Mouse (Mus musculus): ENCODE results near the gene Galnt6. TPM values are rescaled to one million over a fixed set of nuclear protein-coding genes. Genes with fewer than 3 reads are reported as not detected.

Gene Galnt6
- polyA plus RNA-seq, 1 experiment from 2014 or later: 0.15 TPM

DNA sequence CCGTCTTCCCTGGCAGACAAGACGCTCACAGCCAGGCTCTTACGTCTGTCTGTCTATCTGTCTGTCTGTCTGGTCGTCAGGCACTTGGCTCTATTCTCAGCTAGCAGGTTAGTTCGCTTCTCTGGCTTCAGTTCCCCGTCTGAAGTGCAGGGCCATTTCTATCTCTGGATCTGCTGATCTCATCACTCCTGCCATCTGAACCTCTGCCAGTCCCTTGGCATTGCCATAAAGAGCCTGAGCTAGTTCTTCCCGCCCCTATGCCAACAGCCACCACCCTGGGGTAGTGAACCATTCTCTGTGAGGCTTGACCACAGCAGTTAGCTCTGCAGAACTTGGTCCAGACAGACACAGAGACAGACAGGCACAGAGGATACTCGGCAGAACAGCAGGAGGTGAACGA lies 68.9 kb downstream of the Galnt6 start:
- no peaks in the 10 kb centered on the region for H3K36me3 ChIP-seq (ENCODE audit: control insufficient read depth, insufficient read depth, low read length)
- no peak overlapping the region for H3K4me2 ChIP-seq (replicated peaks; ENCODE audit: low read depth, low read length)
- H3K4me3 ChIP-seq (ENCODE audit: low read depth, low read length): no peak overlapping the region
- DNase-seq (ENCODE audit: low spot score) (no peak), ATAC-seq (ENCODE audit: low FRiP score) (no peak)
- H3K4me1 ChIP-seq (replicated peaks; ENCODE audit: control insufficient read depth, insufficient read depth, low read length): no peaks in the 10 kb centered on the region
- H3K27ac ChIP-seq (ENCODE audit: low read depth, low read length): no peak overlapping the region
- H3K9ac ChIP-seq (ENCODE audit: low read depth, low read length): no peak overlapping the region
- no peaks in the 10 kb centered on the region for H3K9me3 ChIP-seq (ENCODE audit: control insufficient read depth, low read length)
- no peaks in the 10 kb centered on the region for H3K27me3 ChIP-seq (ENCODE audit: control insufficient read depth, insufficient read depth, low read length)
- 86% methylated on average over 9 of the region's 9 CpGs for WGBS

DNA sequence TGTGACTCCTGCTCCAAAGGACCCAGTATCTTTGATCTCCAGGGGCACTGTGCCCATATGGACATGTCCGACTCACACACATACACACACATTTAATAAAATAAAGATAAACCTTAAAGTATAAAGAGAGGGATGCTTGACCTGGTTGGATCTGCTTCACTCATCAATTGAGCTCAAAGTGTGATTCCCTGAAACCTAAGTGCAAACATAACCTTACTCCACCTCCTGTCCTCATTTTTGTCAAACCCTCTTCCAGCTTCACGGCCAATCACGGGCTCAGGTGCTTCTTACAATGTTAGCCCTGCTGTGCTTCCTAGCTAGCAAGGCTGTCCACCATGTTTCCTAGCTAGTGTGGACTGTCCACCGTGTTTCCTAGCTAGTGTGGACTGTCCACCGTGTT lies 74.0 kb downstream of the Galnt6 start:
- DNase-seq (ENCODE audit: low spot score) (no peak), ATAC-seq (ENCODE audit: low FRiP score) (no peak)
- Histone ChIP-seq H3K36me3 (ENCODE audit: control insufficient read depth, insufficient read depth, low read length) (no peaks in the 10 kb centered on the region), H3K27me3 (ENCODE audit: control insufficient read depth, insufficient read depth, low read length) (no peaks in the 10 kb centered on the region), H3K4me1 (replicated peaks; ENCODE audit: control insufficient read depth, insufficient read depth, low read length) (no peaks in the 10 kb centered on the region), H3K4me3 (ENCODE audit: low read depth, low read length) (no peak overlapping the region), H3K9ac (ENCODE audit: low read depth, low read length) (no peak overlapping the region), H3K27ac (ENCODE audit: low read depth, low read length) (no peak overlapping the region), H3K4me2 (replicated peaks; ENCODE audit: low read depth, low read length) (no peak overlapping the region), H3K9me3 (ENCODE audit: control insufficient read depth, low read length) (no peaks in the 10 kb centered on the region)
- WGBS: 87% methylated on average over 5 of the region's 5 CpGs

DNA sequence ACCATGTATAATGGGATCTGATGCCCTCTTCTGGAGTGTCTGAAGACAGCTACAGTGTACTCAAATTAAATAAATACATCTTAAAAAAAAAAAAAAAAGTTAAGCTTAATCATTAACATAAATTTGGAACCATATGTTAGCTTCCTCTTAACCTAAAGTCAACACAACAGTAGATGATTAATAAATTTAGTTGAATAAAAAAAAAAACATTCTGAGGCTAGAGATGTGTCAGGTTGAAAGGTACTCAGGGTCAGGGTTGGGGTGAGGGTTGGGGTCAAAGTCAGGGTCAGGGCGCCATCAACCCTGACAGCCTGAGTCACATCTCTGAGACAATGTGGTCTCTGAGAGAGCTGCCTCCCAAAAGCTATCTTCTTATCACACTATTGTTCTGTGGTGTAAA lies 74.9 kb downstream of the Galnt6 start:
- whole genome bisulfite sequencing: 96% methylated on average over 1 of the region's 1 CpGs
- no peaks in the 10 kb centered on the region for H3K4me1 ChIP-seq (replicated peaks; ENCODE audit: control insufficient read depth, insufficient read depth, low read length)
- H3K9ac ChIP-seq (ENCODE audit: low read depth, low read length): no peak overlapping the region
- no peak overlapping the region for H3K4me2 ChIP-seq (replicated peaks; ENCODE audit: low read depth, low read length)
- no peak for ATAC-seq (ENCODE audit: low FRiP score)
- no peaks in the 10 kb centered on the region for H3K36me3 ChIP-seq (ENCODE audit: control insufficient read depth, insufficient read depth, low read length)
- H3K4me3 ChIP-seq (ENCODE audit: low read depth, low read length): no peak overlapping the region
- H3K27me3 ChIP-seq (ENCODE audit: control insufficient read depth, insufficient read depth, low read length): no peaks in the 10 kb centered on the region
- no peaks in the 10 kb centered on the region for H3K9me3 ChIP-seq (ENCODE audit: control insufficient read depth, low read length)
- DNase-seq (ENCODE audit: low spot score): no peak
- no peak overlapping the region for H3K27ac ChIP-seq (ENCODE audit: low read depth, low read length)

DNA sequence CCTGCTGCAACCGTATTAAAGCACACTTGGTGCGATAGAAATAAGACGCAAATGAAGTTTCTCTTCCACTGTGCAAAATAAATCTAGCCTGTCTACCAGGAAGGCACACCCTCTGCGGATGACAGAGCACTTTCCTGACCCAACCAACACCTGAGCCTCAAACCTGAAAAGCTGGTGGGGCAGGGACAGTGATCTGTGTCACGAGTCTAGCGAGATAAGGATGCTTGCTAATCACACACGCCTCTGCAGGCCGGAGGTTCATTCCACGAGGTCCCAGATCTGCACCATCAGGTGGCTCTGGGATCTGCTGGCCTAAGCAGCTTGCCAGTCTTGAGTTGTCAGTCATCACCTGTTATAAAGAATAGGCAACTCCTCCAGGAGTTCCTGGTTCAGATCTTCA lies 77.6 kb downstream of the Galnt6 start:
- Histone ChIP-seq H3K4me2 (replicated peaks; ENCODE audit: low read depth, low read length) (no peak overlapping the region), H3K9me3 (ENCODE audit: control insufficient read depth, low read length) (no peaks in the 10 kb centered on the region), H3K36me3 (ENCODE audit: control insufficient read depth, insufficient read depth, low read length) (no peaks in the 10 kb centered on the region), H3K27ac (ENCODE audit: low read depth, low read length) (no peak overlapping the region), H3K27me3 (ENCODE audit: control insufficient read depth, insufficient read depth, low read length) (no peaks in the 10 kb centered on the region), H3K4me1 (replicated peaks; ENCODE audit: control insufficient read depth, insufficient read depth, low read length) (no peaks in the 10 kb centered on the region), H3K4me3 (ENCODE audit: low read depth, low read length) (no peak overlapping the region), H3K9ac (ENCODE audit: low read depth, low read length) (no peak overlapping the region)
- DNase-seq (ENCODE audit: low spot score) (no peak), ATAC-seq (ENCODE audit: low FRiP score) (no peak)
- 83% methylated on average over 9 of the region's 9 CpGs for WGBS

DNA sequence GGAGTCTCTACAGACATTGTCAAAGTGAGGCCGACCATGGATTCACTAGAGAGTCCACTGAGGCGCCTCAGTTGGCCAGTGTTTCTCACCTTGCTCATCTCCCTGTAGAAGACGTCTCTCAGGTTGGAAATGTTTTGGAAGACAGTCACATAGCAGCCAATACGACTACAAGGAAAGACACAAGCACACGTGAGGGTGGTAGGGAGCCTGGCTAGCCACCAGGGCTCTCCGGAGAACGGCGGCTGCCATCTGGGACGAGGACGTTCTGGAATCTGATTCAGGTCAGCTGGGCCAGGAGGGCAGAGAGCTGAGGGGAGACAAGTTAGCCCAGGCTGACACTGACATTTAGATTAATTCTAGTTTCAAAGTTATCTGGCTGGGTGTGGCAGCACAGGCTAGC lies 79.1 kb downstream of the Galnt6 start:
- Histone ChIP-seq H3K4me2 (replicated peaks; ENCODE audit: low read depth, low read length) (no peak overlapping the region), H3K36me3 (ENCODE audit: control insufficient read depth, insufficient read depth, low read length) (no peaks in the 10 kb centered on the region), H3K9me3 (ENCODE audit: control insufficient read depth, low read length) (no peaks in the 10 kb centered on the region), H3K27ac (ENCODE audit: low read depth, low read length) (no peak overlapping the region), H3K27me3 (ENCODE audit: control insufficient read depth, insufficient read depth, low read length) (no peaks in the 10 kb centered on the region), H3K9ac (ENCODE audit: low read depth, low read length) (no peak overlapping the region), H3K4me1 (replicated peaks; ENCODE audit: control insufficient read depth, insufficient read depth, low read length) (no peaks in the 10 kb centered on the region), H3K4me3 (ENCODE audit: low read depth, low read length) (no peak overlapping the region)
- ATAC-seq (ENCODE audit: low FRiP score) (no peak), DNase-seq (ENCODE audit: low spot score) (no peak)
- 84% methylated on average over 10 of the region's 10 CpGs for WGBS

DNA sequence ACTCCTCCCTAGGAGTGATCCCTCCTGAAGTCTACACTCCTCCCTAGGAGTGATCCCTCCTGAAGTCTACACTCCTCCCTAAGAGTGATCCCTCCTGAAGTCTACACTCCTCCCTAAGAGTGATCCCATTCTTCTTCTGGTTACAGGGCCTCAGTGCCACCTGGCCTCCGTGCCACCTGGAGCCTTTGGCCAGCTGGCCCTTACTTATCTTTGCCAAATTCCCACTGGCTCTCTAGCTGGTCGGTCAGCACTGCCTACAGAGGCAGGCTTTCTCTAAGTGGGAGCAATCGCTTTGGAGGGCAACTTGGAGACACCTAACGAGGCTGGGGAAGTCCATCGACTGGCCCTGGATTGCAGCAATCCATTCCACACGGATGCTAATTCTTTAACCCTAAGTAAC lies 83.0 kb downstream of the Galnt6 start:
- no peak for ATAC-seq (ENCODE audit: low FRiP score)
- Histone ChIP-seq H3K4me1 (replicated peaks; ENCODE audit: control insufficient read depth, insufficient read depth, low read length) (no peaks in the 10 kb centered on the region), H3K9me3 (ENCODE audit: control insufficient read depth, low read length) (no peaks in the 10 kb centered on the region), H3K27me3 (ENCODE audit: control insufficient read depth, insufficient read depth, low read length) (no peaks in the 10 kb centered on the region), H3K36me3 (ENCODE audit: control insufficient read depth, insufficient read depth, low read length) (no peaks in the 10 kb centered on the region), H3K4me2 (replicated peaks; ENCODE audit: low read depth, low read length) (no peak overlapping the region), H3K9ac (ENCODE audit: low read depth, low read length) (no peak overlapping the region), H3K4me3 (ENCODE audit: low read depth, low read length) (no peak overlapping the region), H3K27ac (ENCODE audit: low read depth, low read length) (no peak overlapping the region)
- 84% methylated on average over 6 of the region's 6 CpGs for WGBS
- DNase-seq (ENCODE audit: low spot score): no peak

DNA sequence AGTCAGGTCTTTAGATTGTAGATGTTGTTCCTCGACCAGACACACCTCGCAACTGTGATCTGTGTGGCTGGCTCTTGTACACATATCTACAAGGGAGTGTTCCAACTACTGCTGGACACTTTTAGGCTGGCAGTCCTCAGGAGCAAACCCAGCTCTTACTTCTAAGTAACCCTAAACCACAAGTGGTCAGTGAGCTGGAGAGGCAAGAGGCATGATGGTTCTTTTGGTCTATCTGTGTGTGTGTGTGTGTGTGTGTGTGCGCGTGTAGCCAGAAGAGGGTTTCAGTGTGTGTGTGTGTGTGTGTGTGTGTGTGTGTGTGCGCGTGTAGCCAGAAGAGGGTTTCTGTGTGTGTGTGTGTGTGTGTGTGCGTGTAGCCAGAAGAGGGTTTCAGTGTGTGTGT lies 86.7 kb downstream of the Galnt6 start:
- no peak for DNase-seq (ENCODE audit: low spot score)
- H3K4me3 ChIP-seq (ENCODE audit: low read depth, low read length): no peak overlapping the region
- H3K36me3 ChIP-seq (ENCODE audit: control insufficient read depth, insufficient read depth, low read length): no peaks in the 10 kb centered on the region
- no peak overlapping the region for H3K27ac ChIP-seq (ENCODE audit: low read depth, low read length)
- H3K9ac ChIP-seq (ENCODE audit: low read depth, low read length): no peak overlapping the region
- H3K27me3 ChIP-seq (ENCODE audit: control insufficient read depth, insufficient read depth, low read length): peaks cover 10% of the 10 kb centered on the region
- H3K4me2 ChIP-seq (replicated peaks; ENCODE audit: low read depth, low read length): no peak overlapping the region
- 93% methylated on average over 7 of the region's 7 CpGs for WGBS
- no peak for ATAC-seq (ENCODE audit: low FRiP score)
- H3K4me1 ChIP-seq (replicated peaks; ENCODE audit: control insufficient read depth, insufficient read depth, low read length): no peaks in the 10 kb centered on the region
- H3K9me3 ChIP-seq (ENCODE audit: control insufficient read depth, low read length): no peaks in the 10 kb centered on the region

Other genes with a start within 250 kb of the Galnt6 start
- 21.8 and 26.1 TPM in 2 replicates for gene Csrnp2, start 233.9 kb downstream of the Galnt6 start, polyA plus RNA-seq (2014; fragmentation: Nextera tagmentation; extraction: Ambion mirVana)
- gene Tfcp2, start 177.4 kb downstream of the Galnt6 start, polyA plus RNA-seq (2014; fragmentation: Nextera tagmentation; extraction: Ambion mirVana): 28.4 and 29.8 TPM in 2 replicates
- gene Pou6f1, start 129.4 kb downstream of the Galnt6 start, polyA plus RNA-seq (2014; fragmentation: Nextera tagmentation; extraction: Ambion mirVana): 15.7 and 16.2 TPM in 2 replicates
- gene Dazap2, start 114.0 kb downstream of the Galnt6 start, polyA plus RNA-seq (2014; fragmentation: Nextera tagmentation; extraction: Ambion mirVana): 256 and 266 TPM in 2 replicates
- gene Smagp, start 92.4 kb downstream of the Galnt6 start, polyA plus RNA-seq (2014; fragmentation: Nextera tagmentation; extraction: Ambion mirVana): 4.1 and 5.5 TPM in 2 replicates
- 4.0 and 5.5 TPM in 2 replicates for gene Bin2, start 59.8 kb downstream of the Galnt6 start, polyA plus RNA-seq (2014; fragmentation: Nextera tagmentation; extraction: Ambion mirVana)
- 0.99 and 1.7 TPM in 2 replicates for gene Cela1, start 41.5 kb downstream of the Galnt6 start, polyA plus RNA-seq (2014; fragmentation: Nextera tagmentation; extraction: Ambion mirVana)
- 6.6 and 9.0 TPM in 2 replicates for gene Slc4a8, start 32.4 kb upstream of the Galnt6 start, polyA plus RNA-seq (2014; fragmentation: Nextera tagmentation; extraction: Ambion mirVana)
- gene Scn8a, start 140.5 kb upstream of the Galnt6 start, polyA plus RNA-seq (2014; fragmentation: Nextera tagmentation; extraction: Ambion mirVana): 12.2 and 16.4 TPM in 2 replicates

All from hindbrain, embryonic 11.5 days (tissue).